Mouse (Mus musculus) cerebellum, adult 9-10 months (tissue): ENCODE results near the gene Zfp317.
A peak's percentile ranks its signal among the peaks of the same experiment; 100 is the strongest.
"Not testable (repeated sequence)": the region's sequence is repeated elsewhere in the genome, so short reads cannot be mapped to it uniquely, and the experiment has no call there.

ENCODE experiments used
- DNase-seq: peaks from one replicate; pipeline ENCODE4 v3.0.0; 2022

Gene Zfp317

GRCm38 (mm10) chr9:19621843-19622822 is at the start of gene Zfp317:
Gene Zfp317, plus strand, starts transcription at chr9:19622102.
- DNase-seq: peak; percentile 99

GRCm38 (mm10) chr9:19582317-19582716 is 39.6 kb upstream of the Zfp317 start, which contains the start of gene Olfr855:
Gene Olfr855, plus strand, starts transcription at chr9:19582617.
- no peak for DNase-seq

GRCm38 (mm10) chr9:19621297-19621696 is 605 bp upstream of the Zfp317 start:
- DNase-seq: peak; percentile 61

- DNase-seq: no peak
These were observed 7.7 kb downstream of the Zfp317 start for GRCm38 (mm10) chr9:19629574-19629973.

GRCm38 (mm10) chr9:19645193-19645592 is 23.3 kb downstream of the Zfp317 start:
- DNase-seq: no peak

GRCm38 (mm10) chr9:19690281-19690680 is 68.4 kb downstream of the Zfp317 start:
- no peak for DNase-seq

GRCm38 (mm10) chr9:19691426-19691825 is 69.5 kb downstream of the Zfp317 start:
- DNase-seq: no peak

- DNase-seq: no peak
These were observed 70.5 kb downstream of the Zfp317 start for GRCm38 (mm10) chr9:19692430-19692829.

- not testable (repeated sequence) for DNase-seq
These were observed 72.4 kb downstream of the Zfp317 start for GRCm38 (mm10) chr9:19694285-19694684.

- not testable (repeated sequence) for DNase-seq
These were observed 73.0 kb downstream of the Zfp317 start for GRCm38 (mm10) chr9:19694898-19695379.
